Mouse (Mus musculus): Measurements from ENCODE around the gene Tcam1.
A peak's percentile ranks its signal among the peaks of the same experiment; 100 is the strongest.
"Not testable (repeated sequence)": the region's sequence is repeated elsewhere in the genome, so short reads cannot be mapped to it uniquely, and the experiment has no call there.

Tcam1 gene

GRCm38 (mm10) chr11:106276454-106276853 is at the start of gene Tcam1:
Tcam1 (plus strand) TSS chr11:106276672.
- peak; percentile 83 to 93 for DNase-seq (ENCODE audit: low spot score in 2 of 2)

- not testable (repeated sequence) for DNase-seq (ENCODE audit: low spot score in 2 of 2)
Measured at GRCm38 (mm10) chr11:106233978-106234377, 42.5 kb upstream of the Tcam1 start.

DNA sequence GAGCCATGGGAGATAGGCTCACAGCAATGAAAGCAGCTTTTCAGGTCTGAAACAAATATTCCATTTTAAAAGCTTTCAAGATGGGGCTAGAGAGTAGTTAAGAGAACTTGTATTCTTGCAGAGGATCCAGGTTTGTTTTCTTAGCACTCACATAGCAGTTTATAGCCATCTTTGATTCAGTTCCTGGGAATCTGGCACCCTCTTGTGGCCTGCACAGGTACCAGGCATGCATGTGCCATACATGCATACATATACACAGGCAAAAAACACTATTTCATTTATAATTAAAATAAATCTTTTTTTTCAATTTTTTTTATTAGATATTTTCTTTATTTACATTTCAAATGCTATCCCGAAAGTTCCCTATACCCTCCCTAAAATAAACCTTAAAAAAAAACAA is 29.6 kb upstream of the Tcam1 start:
- no peak for DNase-seq (ENCODE audit: low spot score in 2 of 2)

DNA sequence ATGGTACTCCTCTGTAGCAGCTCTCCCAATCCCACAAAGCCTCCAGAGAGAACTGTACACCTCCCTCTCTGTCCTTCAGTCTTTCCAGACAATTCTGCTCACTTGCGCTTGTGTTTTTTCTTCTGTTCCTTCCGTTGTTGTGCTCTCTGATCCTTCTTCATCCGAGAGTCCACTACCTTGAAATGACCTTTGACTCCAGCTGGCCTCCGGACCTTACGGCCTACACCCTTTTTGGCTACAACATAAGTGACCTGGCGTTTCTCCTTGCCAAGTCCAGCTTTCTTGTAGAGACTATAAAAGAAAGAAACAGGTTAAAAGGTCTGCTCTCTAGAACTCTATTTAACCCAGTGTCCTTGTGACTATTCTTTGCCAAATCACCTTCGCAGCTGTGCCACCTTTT is 27.1 kb upstream of the Tcam1 start:
- DNase-seq (ENCODE audit: low spot score in 2 of 2) = no peak

- no peak for DNase-seq (ENCODE audit: low spot score in 2 of 2)
Measured at GRCm38 (mm10) chr11:106254767-106255166, 21.7 kb upstream of the Tcam1 start.

DNA sequence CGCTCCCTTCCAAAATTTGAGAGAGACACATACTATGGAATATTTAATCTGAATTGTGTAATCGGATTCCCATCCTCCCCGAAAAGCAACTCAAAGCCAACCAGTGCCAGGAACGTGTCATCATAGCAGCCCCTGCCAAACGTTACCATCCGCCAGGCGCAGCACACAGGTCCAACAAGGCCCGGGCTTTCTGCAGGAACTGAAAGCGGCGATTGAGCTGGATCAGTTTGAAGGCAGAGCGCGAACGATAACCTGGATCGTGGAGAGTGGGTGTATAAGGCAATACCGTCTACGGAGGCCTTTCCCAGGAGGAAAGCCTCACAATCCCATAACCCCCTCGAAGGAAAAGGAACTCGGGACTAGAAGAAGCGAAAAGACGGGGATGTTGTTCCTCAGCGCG is 21.3 kb upstream of the Tcam1 start:
- no peak for DNase-seq (ENCODE audit: low spot score in 2 of 2)

- peak; percentile 96 to 98 for DNase-seq (ENCODE audit: low spot score in 2 of 2)
Measured at GRCm38 (mm10) chr11:106255685-106256451, 20.6 kb upstream of the Tcam1 start, which contains the start of the genes Ftsj3 and Psmc5. Ftsj3 (minus strand) TSS chr11:106256079. Psmc5 (plus strand) TSS chr11:106256154.

- DNase-seq (ENCODE audit: low spot score in 2 of 2) = no peak
Measured at GRCm38 (mm10) chr11:106256775-106257174, 19.7 kb upstream of the Tcam1 start.

DNA sequence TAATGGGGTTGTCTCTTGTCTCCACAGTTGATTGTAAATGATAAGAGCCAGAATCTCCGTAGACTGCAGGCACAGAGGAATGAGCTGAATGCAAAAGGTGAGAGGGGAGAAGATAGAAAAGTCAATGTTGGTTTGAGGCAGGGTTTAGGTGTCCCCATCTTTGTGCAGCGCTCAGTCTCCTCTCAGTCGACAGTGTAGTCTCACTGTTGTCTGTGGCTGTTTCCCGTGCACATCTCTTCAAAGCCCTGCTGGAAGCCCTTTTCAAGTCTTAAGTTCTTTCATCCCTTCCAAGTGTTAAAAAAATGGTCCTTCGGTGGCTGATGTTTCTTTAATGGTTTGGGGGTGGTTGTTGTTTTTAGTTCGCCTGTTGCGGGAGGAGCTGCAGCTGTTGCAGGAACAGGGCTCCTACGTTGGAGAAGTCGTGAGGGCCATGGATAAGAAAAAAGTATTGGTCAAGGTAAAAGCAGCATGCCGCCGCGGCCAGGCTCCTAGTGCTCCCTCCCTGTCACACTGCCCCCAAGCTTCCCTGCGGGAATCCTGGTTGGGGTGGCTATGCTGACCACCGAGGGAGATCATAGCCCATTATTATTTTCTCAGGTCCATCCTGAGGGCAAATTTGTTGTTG is 15.5 kb upstream of the Tcam1 start:
- no peak for DNase-seq (ENCODE audit: low spot score in 2 of 2)

GRCm38 (mm10) chr11:106263963-106264362 is 12.5 kb upstream of the Tcam1 start:
- no peak for DNase-seq (ENCODE audit: low spot score in 2 of 2)

DNA sequence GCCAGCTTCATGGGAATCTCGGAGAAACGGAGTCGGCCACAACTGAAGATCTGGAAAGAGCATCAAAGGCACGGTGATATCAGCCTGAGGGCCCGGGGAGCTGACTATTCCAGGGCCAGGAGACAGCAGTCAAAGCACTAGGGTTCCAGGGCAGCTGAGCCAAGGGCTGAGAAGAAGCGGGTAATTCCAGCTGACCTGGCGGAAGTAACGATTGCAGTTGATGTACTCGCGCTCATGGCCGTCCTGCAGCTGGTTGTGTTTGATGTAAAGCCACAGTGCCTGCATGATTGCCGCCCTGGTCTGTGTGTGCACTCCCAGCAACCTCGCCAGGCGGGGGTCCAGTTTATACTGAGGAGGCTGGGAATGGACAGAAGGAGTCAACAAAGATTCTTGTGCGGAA is 11.5 kb upstream of the Tcam1 start:
- no peak for DNase-seq (ENCODE audit: low spot score in 2 of 2)

GRCm38 (mm10) chr11:106265570-106265969 is 10.9 kb upstream of the Tcam1 start:
- no peak for DNase-seq (ENCODE audit: low spot score in 2 of 2)

DNA sequence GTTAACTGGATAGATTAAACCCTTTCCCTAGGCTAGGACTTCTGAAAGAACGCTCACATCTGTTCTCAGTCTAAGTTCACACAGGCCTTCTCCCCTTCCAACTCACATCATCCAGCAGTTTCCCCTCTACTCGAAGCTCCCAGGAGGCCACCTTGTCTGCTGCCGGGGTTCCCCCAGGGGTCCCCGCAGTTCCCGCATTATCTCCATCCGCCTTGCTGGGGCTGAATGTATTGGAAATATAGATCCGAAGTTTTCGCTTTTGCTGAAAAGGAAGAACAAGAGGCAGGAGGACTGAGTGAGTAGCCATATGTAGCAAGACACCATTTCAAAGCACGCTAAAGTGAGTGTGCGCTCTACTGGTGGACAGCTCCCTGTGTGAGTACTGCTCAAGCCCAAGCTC is 10.0 kb upstream of the Tcam1 start:
- DNase-seq (ENCODE audit: low spot score in 2 of 2) = no peak

DNA sequence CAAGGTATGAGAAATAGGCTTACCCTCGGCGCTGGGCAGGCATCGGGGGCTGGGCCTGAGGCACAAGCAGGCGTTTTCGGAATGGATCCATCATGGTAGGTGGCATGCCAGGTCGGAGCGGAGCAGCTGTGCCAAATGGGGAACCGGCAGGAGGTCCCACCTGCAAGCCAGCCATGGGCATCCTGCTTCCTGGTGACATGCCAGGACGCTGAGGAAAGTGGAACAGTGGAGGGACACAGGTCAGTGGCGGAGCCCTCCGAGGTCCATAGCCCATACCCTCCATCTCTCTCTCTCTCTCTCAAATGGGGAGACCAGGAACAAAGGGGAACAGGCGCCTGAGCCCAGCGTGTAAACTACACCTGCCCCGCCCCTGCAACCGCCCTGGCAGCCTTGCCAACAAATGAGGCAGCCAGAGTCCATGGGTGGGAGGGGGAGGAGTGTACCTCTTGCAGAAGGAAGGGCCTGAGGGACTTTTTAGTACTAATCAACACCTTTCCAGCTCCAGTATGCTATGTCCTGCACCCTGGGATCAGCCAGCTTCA is 9.1 kb upstream of the Tcam1 start:
- DNase-seq (ENCODE audit: low spot score in 2 of 2) = no peak

GRCm38 (mm10) chr11:106267871-106268270 is 8.6 kb upstream of the Tcam1 start:
- DNase-seq (ENCODE audit: low spot score in 2 of 2) = no peak

DNA sequence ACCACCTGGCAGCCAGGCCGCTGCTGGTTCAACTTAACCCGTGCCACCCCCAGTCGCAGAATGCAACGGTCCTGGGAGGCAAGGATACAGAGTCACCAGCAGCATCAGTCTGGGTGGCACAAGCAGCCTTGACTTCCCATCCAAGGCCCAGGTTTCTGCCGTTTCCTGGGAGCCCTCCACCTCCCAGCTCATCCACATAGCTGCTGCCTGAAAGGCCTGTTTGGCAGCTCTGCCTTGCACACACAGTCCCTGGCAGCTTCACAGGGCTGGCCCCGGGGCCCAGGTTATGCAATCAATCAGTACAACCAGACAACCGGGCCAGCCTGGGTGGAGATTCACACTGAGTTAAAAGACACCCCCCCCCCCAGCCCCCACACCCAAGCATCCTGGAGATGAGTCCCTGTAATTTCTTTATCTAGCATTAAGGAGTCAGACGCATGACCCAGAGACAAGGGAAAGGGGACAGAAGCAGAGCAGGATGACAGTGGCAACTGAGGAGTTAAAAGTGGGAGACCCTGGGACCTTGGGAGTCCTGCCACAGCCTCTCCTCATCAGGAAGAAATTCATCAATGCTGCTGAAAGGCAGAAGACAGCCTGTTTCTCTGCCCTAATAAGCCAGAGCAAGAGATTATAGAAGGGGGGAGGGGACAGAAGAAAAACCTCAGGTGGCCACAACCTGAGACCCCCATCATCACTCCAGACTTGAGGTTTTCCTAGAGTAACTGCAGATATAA is 8.0 kb upstream of the Tcam1 start:
- DNase-seq (ENCODE audit: low spot score in 2 of 2) = no peak

DNA sequence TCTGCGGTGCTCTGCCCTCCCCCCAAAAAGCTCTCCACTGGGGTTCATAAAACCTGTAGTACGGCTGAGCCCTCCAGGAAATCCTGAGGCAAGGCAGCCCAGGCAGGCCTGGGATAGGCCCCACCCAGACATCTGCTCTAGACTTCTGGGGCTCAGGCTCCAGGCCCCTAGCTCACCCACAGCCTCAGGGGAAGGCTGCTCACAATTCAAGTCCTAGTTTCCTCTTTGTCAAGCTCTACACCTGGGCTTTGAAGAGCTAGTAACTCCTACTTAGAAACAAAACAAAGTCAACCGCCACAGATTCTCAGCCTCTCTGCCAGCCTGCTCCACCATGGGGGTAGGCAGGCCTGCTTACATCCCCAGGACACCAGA is 7.4 kb upstream of the Tcam1 start:
- no peak for DNase-seq (ENCODE audit: low spot score in 2 of 2)

DNA sequence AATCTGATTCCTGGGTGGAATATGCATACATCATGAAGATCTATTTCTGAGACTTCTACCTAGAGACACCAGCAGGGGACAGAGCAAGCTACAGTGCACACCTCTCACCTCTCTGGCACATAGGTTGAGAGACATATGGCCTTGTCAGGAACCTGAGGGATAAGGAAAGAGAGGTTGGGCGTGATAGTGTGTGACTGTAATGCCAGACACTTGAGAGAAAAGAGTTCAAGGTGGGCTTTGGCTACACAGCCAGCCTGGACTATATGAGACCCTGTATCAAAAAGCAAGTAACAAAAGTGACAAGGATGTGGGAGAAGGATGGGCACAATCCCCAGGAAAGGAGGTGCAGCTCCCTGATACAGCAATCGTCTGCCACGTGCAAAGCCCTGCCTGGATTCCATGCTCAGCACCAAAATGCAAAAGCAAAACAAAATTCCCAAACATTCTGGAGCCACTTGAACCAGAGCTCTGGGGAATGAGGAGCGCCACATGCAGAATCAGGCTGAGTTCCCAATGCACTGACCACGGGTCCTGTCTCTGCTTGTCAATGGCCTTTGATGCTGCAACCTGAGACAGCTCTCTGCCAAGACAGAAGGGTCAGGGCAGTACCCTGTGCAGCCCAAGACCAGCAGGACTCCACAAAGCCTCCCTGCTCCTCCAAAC is 5.2 kb upstream of the Tcam1 start:
- DNase-seq (ENCODE audit: low spot score in 2 of 2) = no peak

GRCm38 (mm10) chr11:106271794-106272643 is 4.5 kb upstream of the Tcam1 start:
- DNase-seq (ENCODE audit: low spot score in 2 of 2) = peak; percentile 47 to 51

DNA sequence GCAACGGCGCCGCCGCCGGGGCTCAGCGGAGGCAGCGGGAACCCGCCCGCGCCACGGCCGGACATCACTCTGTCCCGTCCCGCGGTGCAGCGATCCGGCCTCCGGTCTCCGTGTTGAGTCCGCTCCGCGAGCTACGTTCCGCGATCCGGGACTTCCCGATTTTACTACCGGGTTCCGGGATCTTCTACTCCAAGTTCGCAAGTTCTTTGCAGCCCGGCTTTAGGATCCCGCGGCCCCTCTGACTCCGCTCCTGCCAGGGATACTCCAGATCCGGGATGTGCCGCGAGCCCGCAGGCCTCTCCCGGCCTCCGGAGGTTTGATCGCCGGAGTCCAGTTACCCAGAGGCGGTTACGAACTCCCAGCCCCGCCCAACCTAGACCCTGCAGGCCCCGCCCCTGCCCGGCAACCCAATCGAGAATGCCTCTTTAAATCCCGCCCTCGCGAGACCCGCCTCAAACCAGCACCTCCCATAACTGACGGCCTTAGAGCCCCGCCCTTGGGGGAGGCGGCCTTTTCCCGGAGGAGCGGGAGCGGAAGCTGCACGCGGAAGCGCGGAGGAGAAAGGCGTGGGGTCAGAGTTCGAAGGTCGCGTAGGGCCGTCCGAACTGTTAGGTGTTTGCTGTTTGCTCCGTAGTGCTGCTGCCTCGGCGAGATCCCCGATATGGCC is 3.7 kb upstream of the Tcam1 start, which contains the start of gene Smarcd2:
Gene Smarcd2, minus strand, starts transcription at position 329 of the 667 bp plus-strand sequence.
- peak; percentile 98 for DNase-seq (ENCODE audit: low spot score in 2 of 2)

Data from spleen, postnatal 14 days (tissue).